Mouse (Mus musculus) CH12.LX (cell line): Measurements from ENCODE around the gene Krt73. TPM values are rescaled to one million over a fixed set of nuclear protein-coding genes. Genes with fewer than 3 reads are reported as not detected.

Source experiments
- DNase-seq: peaks from one replicate; pipeline ENCODE4 v3.0.0-alpha.2; 2013; ENCODE audit errors: extremely low read depth
- H3K27ac ChIP-seq: 2 replicates; pipeline ENCODE4 v1.5.1; 2012; ENCODE audit warnings: low read depth, mild to moderate bottlenecking, control low read depth, moderate library complexity; ENCODE audit not compliant: insufficient read depth
- H3K27me3 ChIP-seq: replicated peaks from 2 replicates; pipeline ENCODE3; 2012; ENCODE audit warnings: inconsistent platforms
- H3K36me3 ChIP-seq, 2 experiments: replicated peaks in 1 of 2; 2 replicates each; pipeline versions ENCODE3 to v1.6.1; 2012; ENCODE audit warnings: inconsistent platforms in 1 of 2, low read length in 1 of 2, mild to moderate bottlenecking in 1 of 2, mixed read lengths in 1 of 2, moderate library complexity in 1 of 2; ENCODE audit not compliant: control insufficient read depth in 1 of 2, insufficient read depth in 1 of 2
- H3K4me1 ChIP-seq, 2 experiments: 2 replicates each; pipeline ENCODE4 v1.6.1; 2012; ENCODE audit warnings: inconsistent platforms in 1 of 2, moderate library complexity in 1 of 2; ENCODE audit not compliant: insufficient read depth in 2 of 2, control insufficient read depth in 1 of 2
- H3K4me2 ChIP-seq: 2 replicates; pipeline ENCODE4 v1.6.1; 2012; ENCODE audit warnings: low read depth, mild to moderate bottlenecking, control low read depth; ENCODE audit not compliant: poor library complexity, insufficient read depth, severe bottlenecking
- H3K4me3 ChIP-seq, 3 experiments: fragments of 150-350 bp in 1 of 3; sonication (generic) in 1 of 3; replicated peaks in 1 of 3; 2 replicates each; pipeline versions ENCODE3 to v1.5.1; 2011 to 2012; ENCODE audit warnings: low read depth in 2 of 3, low read length in 2 of 3, mild to moderate bottlenecking in 2 of 3, moderate library complexity in 2 of 3, control low read depth in 1 of 3, improper control_type of control experiment in 1 of 3, inconsistent platforms in 1 of 3, mixed read lengths in 1 of 3; ENCODE audit not compliant: poor library complexity in 1 of 3
- H3K79me2 ChIP-seq: replicated peaks from 2 replicates; pipeline ENCODE4 v1.6.1; 2012; ENCODE audit warnings: mild to moderate bottlenecking, moderate library complexity; ENCODE audit not compliant: control insufficient read depth, poor library complexity, insufficient read depth, severe bottlenecking; ENCODE audit errors: extremely low read depth
- H3K9ac ChIP-seq: 2 replicates; pipeline ENCODE4 v1.6.1; 2012; ENCODE audit warnings: low read depth, mild to moderate bottlenecking, control low read depth, moderate library complexity; ENCODE audit not compliant: insufficient read depth
- H3K9me3 ChIP-seq: replicated peaks from 2 replicates; pipeline ENCODE3; 2012; ENCODE audit warnings: low read length, inconsistent platforms, mixed read lengths
- BHLHE40 ChIP-seq: IDR thresholded peaks from 2 replicates; pipeline ENCODE4 v1.6.1; 2011; ENCODE audit warnings: mild to moderate bottlenecking, low read depth, low read length, improper control_type of control experiment
- CTCF ChIP-seq, 2 experiments: IDR thresholded peaks in 1 of 2; conservative IDR thresholded peaks in 1 of 2; 2 replicates each; pipeline ENCODE4 v1.5.1; 2011 to 2012; ENCODE audit warnings: low read depth in 2 of 2, low read length in 2 of 2, improper control_type of control experiment in 1 of 2, inconsistent platforms in 1 of 2, mild to moderate bottlenecking in 1 of 2, moderate library complexity in 1 of 2
- E2F4 ChIP-seq: IDR thresholded peaks from 2 replicates; pipeline ENCODE4 v1.6.1; 2011; ENCODE audit warnings: low read depth, low read length, improper control_type of control experiment; ENCODE audit not compliant: insufficient replicate concordance
- ELF1 ChIP-seq: IDR thresholded peaks from 2 replicates; pipeline ENCODE4 v1.6.1; 2014; ENCODE audit warnings: low read depth, mild to moderate bottlenecking, inconsistent platforms, low read length, improper control_type of control experiment
- HCFC1 ChIP-seq: IDR thresholded peaks from 2 replicates; pipeline ENCODE4 v1.6.1; 2012; ENCODE audit warnings: low read depth, mild to moderate bottlenecking, inconsistent platforms, low read length, improper control_type of control experiment
- JUN ChIP-seq: IDR thresholded peaks from 2 replicates; pipeline ENCODE4 v1.6.1; 2011; ENCODE audit warnings: low read depth, mild to moderate bottlenecking, low read length, improper control_type of control experiment, moderate library complexity; ENCODE audit not compliant: insufficient read depth
- JUND ChIP-seq: conservative IDR thresholded peaks from 2 replicates; pipeline ENCODE4 v1.6.1; 2011; ENCODE audit warnings: low read depth, low read length, improper control_type of control experiment
- KAT2A ChIP-seq: IDR thresholded peaks from 2 replicates; pipeline ENCODE4 v1.6.1; 2012; ENCODE audit warnings: low read length, improper control_type of control experiment, inconsistent platforms; ENCODE audit not compliant: insufficient replicate concordance
- MAFK ChIP-seq: IDR thresholded peaks from 2 replicates; pipeline ENCODE4 v1.6.1; 2011; ENCODE audit warnings: low read length, improper control_type of control experiment; ENCODE audit not compliant: insufficient replicate concordance
- MAX ChIP-seq: IDR thresholded peaks from 2 replicates; pipeline ENCODE4 v1.6.1; 2011; ENCODE audit warnings: low read length, improper control_type of control experiment
- MAZ ChIP-seq: IDR thresholded peaks from 2 replicates; pipeline ENCODE4 v1.6.1; 2012; ENCODE audit warnings: low read depth, mild to moderate bottlenecking, inconsistent platforms, low read length, improper control_type of control experiment, moderate library complexity
- MEF2A ChIP-seq: IDR thresholded peaks from 2 replicates; pipeline ENCODE4 v1.6.1; 2014; ENCODE audit warnings: low read depth, mild to moderate bottlenecking, inconsistent platforms, low read length, improper control_type of control experiment, borderline replicate concordance
- MYC ChIP-seq: IDR thresholded peaks from 2 replicates; pipeline ENCODE4 v1.6.1; 2011; ENCODE audit warnings: low read depth, mild to moderate bottlenecking, improper control_type of control experiment, low read length
- POLR2A ChIP-seq: IDR thresholded peaks from 2 replicates; pipeline ENCODE4 v1.6.1; 2011; ENCODE audit warnings: low read depth, mild to moderate bottlenecking, improper control_type of control experiment, low read length
- POLR2AphosphoS2 ChIP-seq: IDR thresholded peaks from 2 replicates; pipeline ENCODE4 v1.6.1; 2011; ENCODE audit warnings: low read depth, low read length, improper control_type of control experiment
- RAD21 ChIP-seq: IDR thresholded peaks from 2 replicates; pipeline ENCODE4 v1.6.1; 2011; ENCODE audit warnings: low read depth, mild to moderate bottlenecking, low read length, improper control_type of control experiment, moderate library complexity
- SIN3A ChIP-seq: IDR thresholded peaks from 2 replicates; pipeline ENCODE4 v1.6.1; 2012; ENCODE audit warnings: low read length, improper control_type of control experiment, inconsistent platforms
- SMC3 ChIP-seq: IDR thresholded peaks from 2 replicates; pipeline ENCODE4 v1.6.1; 2011; ENCODE audit warnings: low read depth, low read length, improper control_type of control experiment
- USF1 ChIP-seq: IDR thresholded peaks from 2 replicates; pipeline ENCODE4 v1.6.1; 2014; ENCODE audit warnings: low read depth, mild to moderate bottlenecking, inconsistent platforms, low read length, improper control_type of control experiment
- USF2 ChIP-seq: conservative IDR thresholded peaks from 2 replicates; pipeline ENCODE4 v1.6.1; 2011; ENCODE audit warnings: low read depth, low read length, improper control_type of control experiment
- ZNF384 ChIP-seq: IDR thresholded peaks from 2 replicates; pipeline ENCODE4 v1.6.1; 2012; ENCODE audit warnings: low read depth, low read length, improper control_type of control experiment, inconsistent platforms
- dilution Hi-C: fragments of 300-500 bp; cut with MboI; formaldehyde crosslinking; loops from 2 replicates; pipeline ENCODE4 v1.14.3; 2020; ENCODE audit warnings: low sequenced_read_pairs; ENCODE audit not compliant: extremely low pct_unique_long_range_greater_than_20kb, extremely low pct_ligation_motif_present
- in situ Hi-C: fragments of 300-500 bp; cut with MboI; formaldehyde crosslinking; loops from 3 replicates; pipeline ENCODE4 v1.14.3; 2019; ENCODE audit warnings: low sequenced_read_pairs, low pct_ligation_motif_present, low pct_unique_long_range_greater_than_20kb, mixed read lengths
- polyA plus RNA-seq: library from polyadenylated mRNA; unstranded; fragments of >175 nt; gene quantifications from 2 replicates; pipeline ENCODE4 v1.2.1, GENCODE M21; 2012; ENCODE audit warnings: low read depth; ENCODE audit not compliant: insufficient read length
- total RNA-seq, 2 experiments: library from RNA; depleted of rRNA; stranded (reverse); fragments of 300-350 nt in 1 of 2; fragments of >200 nt in 1 of 2; gene quantifications; 2 replicates each; pipeline ENCODE4 v1.2.3; 2012 to 2014

Gene Krt73
- total and polyA plus RNA-seq, 3 experiments: not detected

GRCm38 (mm10) chr15:101772080-101772710, 30.0 kb downstream of the Krt73 start:
- Histone ChIP-seq H3K9ac (no peak overlapping the region), H3K4me2 (no peak overlapping the region), H3K27ac (no peak overlapping the region), H3K4me3 (no peak overlapping the region), H3K9me3 (no peaks in the 10 kb centered on the region), H3K4me1 (no peaks in the 10 kb centered on the region), H3K79me2 (no peaks in the 10 kb centered on the region), H3K27me3 (peaks cover 92% of the 10 kb centered on the region), H3K36me3 (no peaks in the 10 kb centered on the region)
- in situ Hi-C loops (loop anchor here (5.0 to 10.0 kb wide), 3 partner anchors 210 to 437 kb away; no protein-coding TSS in a partner anchor), dilution Hi-C loops (no loop called here)
- TF ChIP-seq SMC3 (peak; percentile 62), CTCF (conservative IDR thresholded peaks at IDR 0.05 in 1 of 2, IDR thresholded peaks at IDR 0.05 in 1 of 2; ENCODE audit: low read depth in 2 of 2, low read length in 2 of 2) (peak in 1 of 2 experiments; percentile 61; a peak in 3 of 4 replicates), POLR2A (no peak), RAD21 (peak; percentile 19)
- peak; percentile 29 for DNase-seq

- Histone ChIP-seq H3K27ac (no peak overlapping the region), H3K36me3 (no peaks in the 10 kb centered on the region), H3K9me3 (no peaks in the 10 kb centered on the region), H3K27me3 (peaks cover 90% of the 10 kb centered on the region), H3K4me2 (no peak overlapping the region), H3K79me2 (no peaks in the 10 kb centered on the region), H3K4me3 (no peak overlapping the region), H3K9ac (no peak overlapping the region), H3K4me1 (no peaks in the 10 kb centered on the region)
- DNase-seq: no peak
- in situ Hi-C loops: loop anchor here (5.0 to 10.0 kb wide), 3 partner anchors 212 to 435 kb away; no protein-coding TSS in a partner anchor
- dilution Hi-C loops: no loop called here
- TF ChIP-seq SIN3A: no peak
- no peak for TF ChIP-seq ELF1
- no peak for TF ChIP-seq MEF2A
- TF ChIP-seq JUND: no peak
- TF ChIP-seq USF2: no peak
- no peak for TF ChIP-seq SMC3
- TF ChIP-seq POLR2AphosphoS2: no peak
- no peak for TF ChIP-seq JUN
- no peak for TF ChIP-seq ZNF384
- TF ChIP-seq MAX: no peak
- no peak for TF ChIP-seq MAFK
- no peak for TF ChIP-seq MYC
- no peak for TF ChIP-seq KAT2A
- TF ChIP-seq HCFC1: no peak
- no peak for TF ChIP-seq E2F4
- TF ChIP-seq BHLHE40: no peak
- no peak for TF ChIP-seq USF1
- no peak for TF ChIP-seq MAZ
- no peak for TF ChIP-seq CTCF (conservative IDR thresholded peaks at IDR 0.05 in 1 of 2, IDR thresholded peaks at IDR 0.05 in 1 of 2; ENCODE audit: low read depth in 2 of 2, low read length in 2 of 2)
Measured at GRCm38 (mm10) chr15:101770226-101770625, 31.9 kb downstream of the Krt73 start.

Other genes starting within 250 kb of the Krt73 start
- gene Krt90, start 239.4 kb downstream of the Krt73 start, total RNA-seq (2012; rRNA removed): not detected in 2 replicates
- not detected in 2 replicates for gene Krt90, start 239.4 kb downstream of the Krt73 start, total RNA-seq (2014; rRNA removed)
- not detected in 2 replicates for gene Krt90, start 239.4 kb downstream of the Krt73 start, polyA plus RNA-seq
- not detected in 2 replicates for gene Krt75, start 228.4 kb downstream of the Krt73 start, total RNA-seq (2012; rRNA removed)
- not detected in 2 replicates for gene Krt75, start 228.4 kb downstream of the Krt73 start, total RNA-seq (2014; rRNA removed)
- gene Krt75, start 228.4 kb downstream of the Krt73 start, polyA plus RNA-seq: not detected in 2 replicates
- not detected in 2 replicates for gene Gm5414, start 174.2 kb downstream of the Krt73 start, total RNA-seq (2012; rRNA removed)
- not detected in 2 replicates for gene Gm5414, start 174.2 kb downstream of the Krt73 start, total RNA-seq (2014; rRNA removed)
- gene Gm5414, start 174.2 kb downstream of the Krt73 start, polyA plus RNA-seq: not detected in 2 replicates
- not detected in 2 replicates for gene Gm5478, start 155.0 kb downstream of the Krt73 start, total RNA-seq (2012; rRNA removed)
- not detected in 2 replicates for gene Gm5478, start 155.0 kb downstream of the Krt73 start, total RNA-seq (2014; rRNA removed)
- gene Gm5478, start 155.0 kb downstream of the Krt73 start, polyA plus RNA-seq: not detected in 2 replicates
- gene Krt6b, start 122.1 kb downstream of the Krt73 start, total RNA-seq (2012; rRNA removed): not detected in 2 replicates
- gene Krt6b, start 122.1 kb downstream of the Krt73 start, total RNA-seq (2014; rRNA removed): not detected in 2 replicates
- gene Krt6b, start 122.1 kb downstream of the Krt73 start, polyA plus RNA-seq: not detected in 2 replicates
- gene Krt6a, start 108.0 kb downstream of the Krt73 start, total RNA-seq (2012; rRNA removed): not detected in 2 replicates
- not detected in 2 replicates for gene Krt6a, start 108.0 kb downstream of the Krt73 start, total RNA-seq (2014; rRNA removed)
- gene Krt6a, start 108.0 kb downstream of the Krt73 start, polyA plus RNA-seq: not detected in 2 replicates
- gene Krt5, start 89.4 kb downstream of the Krt73 start, total RNA-seq (2012; rRNA removed): not detected in 2 replicates
- gene Krt5, start 89.4 kb downstream of the Krt73 start, total RNA-seq (2014; rRNA removed): not detected in 2 replicates
- not detected in 2 replicates for gene Krt5, start 89.4 kb downstream of the Krt73 start, polyA plus RNA-seq
- not detected in 2 replicates for gene Krt71, start 59.2 kb downstream of the Krt73 start, total RNA-seq (2012; rRNA removed)
- gene Krt71, start 59.2 kb downstream of the Krt73 start, total RNA-seq (2014; rRNA removed): not detected in 2 replicates
- not detected in 2 replicates for gene Krt71, start 59.2 kb downstream of the Krt73 start, polyA plus RNA-seq
- not detected in 2 replicates for gene Krt72, start 15.9 kb downstream of the Krt73 start, total RNA-seq (2012; rRNA removed)
- not detected in 2 replicates for gene Krt72, start 15.9 kb downstream of the Krt73 start, total RNA-seq (2014; rRNA removed)
- gene Krt72, start 15.9 kb downstream of the Krt73 start, polyA plus RNA-seq: not detected in 2 replicates
- gene Krt2, start 15.8 kb upstream of the Krt73 start, total RNA-seq (2012; rRNA removed): not detected in 2 replicates
- gene Krt2, start 15.8 kb upstream of the Krt73 start, total RNA-seq (2014; rRNA removed): not detected in 2 replicates
- gene Krt2, start 15.8 kb upstream of the Krt73 start, polyA plus RNA-seq: not detected in 2 replicates
- not detected in 2 replicates for gene Krt1, start 48.4 kb upstream of the Krt73 start, total RNA-seq (2012; rRNA removed)
- gene Krt1, start 48.4 kb upstream of the Krt73 start, total RNA-seq (2014; rRNA removed): not detected in 2 replicates
- gene Krt1, start 48.4 kb upstream of the Krt73 start, polyA plus RNA-seq: not detected in 2 replicates
- not detected in 2 replicates for gene Krt77, start 67.4 kb upstream of the Krt73 start, total RNA-seq (2012; rRNA removed)
- gene Krt77, start 67.4 kb upstream of the Krt73 start, total RNA-seq (2014; rRNA removed): not detected in 2 replicates
- not detected in 2 replicates for gene Krt77, start 67.4 kb upstream of the Krt73 start, polyA plus RNA-seq
- gene Krt76, start 90.6 kb upstream of the Krt73 start, total RNA-seq (2012; rRNA removed): not detected in 2 replicates
- not detected in 2 replicates for gene Krt76, start 90.6 kb upstream of the Krt73 start, total RNA-seq (2014; rRNA removed)
- not detected in 2 replicates for gene Krt76, start 90.6 kb upstream of the Krt73 start, polyA plus RNA-seq
- not detected in 2 replicates for gene Krt4, start 122.4 kb upstream of the Krt73 start, total RNA-seq (2012; rRNA removed)
- gene Krt4, start 122.4 kb upstream of the Krt73 start, total RNA-seq (2014; rRNA removed): not detected in 2 replicates
- gene Krt4, start 122.4 kb upstream of the Krt73 start, polyA plus RNA-seq: not detected in 2 replicates
- gene Krt79, start 138.0 kb upstream of the Krt73 start, total RNA-seq (2012; rRNA removed): not detected in 2 replicates
- not detected in 2 replicates for gene Krt79, start 138.0 kb upstream of the Krt73 start, total RNA-seq (2014; rRNA removed)
- not detected in 2 replicates for gene Krt79, start 138.0 kb upstream of the Krt73 start, polyA plus RNA-seq
- not detected in 2 replicates for gene Krt78, start 151.9 kb upstream of the Krt73 start, total RNA-seq (2012; rRNA removed)
- not detected in 2 replicates for gene Krt78, start 151.9 kb upstream of the Krt73 start, total RNA-seq (2014; rRNA removed)
- gene Krt78, start 151.9 kb upstream of the Krt73 start, polyA plus RNA-seq: not detected in 2 replicates
- not detected in 2 replicates for gene Krt8, start 202.1 kb upstream of the Krt73 start, total RNA-seq (2012; rRNA removed)
- gene Krt8, start 202.1 kb upstream of the Krt73 start, total RNA-seq (2014; rRNA removed): not detected in 2 replicates
- gene Krt8, start 202.1 kb upstream of the Krt73 start, polyA plus RNA-seq: not detected in 2 replicates
- gene Krt18, start 225.8 kb upstream of the Krt73 start, total RNA-seq (2012; rRNA removed): 0.13 and 0.21 TPM in 2 replicates
- not detected in 2 replicates for gene Krt18, start 225.8 kb upstream of the Krt73 start, total RNA-seq (2014; rRNA removed)
- gene Krt18, start 225.8 kb upstream of the Krt73 start, polyA plus RNA-seq: not detected in 2 replicates